Mouse (Mus musculus): Measurements from ENCODE around the gene Prelid3b. TPM values are rescaled to one million over a fixed set of nuclear protein-coding genes. Genes with fewer than 3 reads are reported as not detected.

Gene Prelid3b
- polyA plus RNA-seq, 1 experiment from 2014 or later = 127 TPM

GRCm38 (mm10) chr2:174492858-174493257 is 20.0 kb upstream of the Prelid3b start:
- H3K9ac ChIP-seq = no peak overlapping the region
- ATAC-seq = no peak
- H3K4me2 ChIP-seq (replicated peaks) = no peak overlapping the region
- no peak overlapping the region for H3K4me3 ChIP-seq (replicated peaks)
- no peak overlapping the region for H3K27ac ChIP-seq
- H3K27me3 ChIP-seq (replicated peaks) = no peaks in the 10 kb centered on the region
- no peaks in the 10 kb centered on the region for H3K36me3 ChIP-seq
- WGBS = 75% methylated on average over 2 of the region's 2 CpGs
- H3K9me3 ChIP-seq = no peaks in the 10 kb centered on the region
- no peaks in the 10 kb centered on the region for H3K4me1 ChIP-seq (replicated peaks)

GRCm38 (mm10) chr2:174487005-174487404 is 14.1 kb upstream of the Prelid3b start:
- no peak overlapping the region for H3K4me2 ChIP-seq (replicated peaks)
- H3K27me3 ChIP-seq (replicated peaks) = no peaks in the 10 kb centered on the region
- H3K9me3 ChIP-seq = no peaks in the 10 kb centered on the region
- no peaks in the 10 kb centered on the region for H3K36me3 ChIP-seq
- WGBS = 62% methylated on average over 5 of the region's 5 CpGs
- no peak overlapping the region for H3K9ac ChIP-seq
- no peaks in the 10 kb centered on the region for H3K4me1 ChIP-seq (replicated peaks)
- H3K4me3 ChIP-seq (replicated peaks) = no peak overlapping the region
- H3K27ac ChIP-seq = no peak overlapping the region
- no peak for ATAC-seq

- no peak overlapping the region for H3K27ac ChIP-seq
- no peaks in the 10 kb centered on the region for H3K27me3 ChIP-seq (replicated peaks)
- no peak overlapping the region for H3K9ac ChIP-seq
- peak; percentile 10; the same call in 1 of the 2 replicates for ATAC-seq
- H3K4me2 ChIP-seq (replicated peaks) = no peak overlapping the region
- no peaks in the 10 kb centered on the region for H3K36me3 ChIP-seq
- H3K4me1 ChIP-seq (replicated peaks) = 0 out of 2 replicates have a peak, but pooled peaks cover 4% of the 10 kb centered on the region
- H3K4me3 ChIP-seq (replicated peaks) = no peak overlapping the region
- H3K9me3 ChIP-seq = no peaks in the 10 kb centered on the region
- WGBS = 77% methylated on average over 5 of the region's 5 CpGs
Observed at GRCm38 (mm10) chr2:174478746-174479145, 5.9 kb upstream of the Prelid3b start.

- ATAC-seq = peak; percentile 61
- Histone ChIP-seq H3K27me3 (replicated peaks) (no peaks in the 10 kb centered on the region), H3K9ac (no peak overlapping the region), H3K36me3 (no peaks in the 10 kb centered on the region), H3K4me2 (replicated peaks) (peak overlapping the region; percentile 9; the same call in 1 of the 2 replicates), H3K4me3 (replicated peaks) (no peak overlapping the region), H3K27ac (peak overlapping the region; percentile 81), H3K4me1 (replicated peaks) (0 out of 2 replicates have a peak, but pooled peaks cover 11% of the 10 kb centered on the region), H3K9me3 (no peaks in the 10 kb centered on the region)
- 46% methylated on average over 3 of the region's 3 CpGs for WGBS
Observed at GRCm38 (mm10) chr2:174477543-174478319, 4.8 kb upstream of the Prelid3b start.

- 74% methylated on average over 5 of the region's 5 CpGs for WGBS
- H3K36me3 ChIP-seq = peaks cover 6% of the 10 kb centered on the region; the same call in 1 of the 2 replicates
- no peak for ATAC-seq
Observed at GRCm38 (mm10) chr2:174473550-174473927, 658 bp upstream of the Prelid3b start.

DNA sequence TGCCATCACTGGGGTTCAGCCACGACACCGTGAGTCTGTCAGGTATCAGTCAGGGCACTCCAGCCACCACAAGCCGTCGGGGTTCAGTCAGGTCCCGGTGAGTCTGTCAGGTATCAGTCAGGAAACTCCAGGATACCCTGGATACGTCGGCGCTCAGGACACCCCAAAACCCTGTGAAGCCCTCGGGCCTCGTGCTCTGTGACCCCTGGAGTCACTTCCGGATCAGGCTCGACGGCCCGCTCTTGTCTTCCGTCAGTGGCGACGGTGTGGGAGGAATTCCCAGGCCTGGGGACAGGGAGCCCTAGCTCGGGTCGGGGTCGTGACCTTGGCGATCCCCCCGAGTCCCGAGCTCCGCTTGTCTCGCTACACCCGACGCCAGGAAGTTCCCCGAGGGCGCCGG is 474 bp downstream of the Prelid3b start:
- Histone ChIP-seq H3K4me2 (replicated peaks) (peak overlapping the region; percentile 83), H3K4me3 (replicated peaks) (peak overlapping the region; percentile 83), H3K36me3 (peaks cover 7% of the 10 kb centered on the region; the same call in 1 of the 2 replicates), H3K27me3 (replicated peaks) (no peaks in the 10 kb centered on the region), H3K4me1 (replicated peaks) (0 out of 2 replicates have a peak, but pooled peaks cover 28% of the 10 kb centered on the region), H3K9ac (peak overlapping the region; percentile 71), H3K9me3 (no peaks in the 10 kb centered on the region), H3K27ac (peak overlapping the region; percentile 73)
- 7% methylated on average over 30 of the region's 30 CpGs for WGBS
- ATAC-seq = peak; percentile 39

More at GRCm38 (mm10) chr2:174473550-174473927, 658 bp upstream of the Prelid3b start:
- Histone ChIP-seq H3K4me1 (replicated peaks) (0 out of 2 replicates have a peak, but pooled peaks cover 28% of the 10 kb centered on the region), H3K9ac (peak overlapping the region; percentile 47; the same call in 1 of the 2 replicates), H3K27ac (peak overlapping the region; percentile 76), H3K4me3 (replicated peaks) (peak overlapping the region; percentile 83), H3K27me3 (replicated peaks) (no peaks in the 10 kb centered on the region), H3K9me3 (no peaks in the 10 kb centered on the region), H3K4me2 (replicated peaks) (peak overlapping the region; percentile 83)

- H3K9me3 ChIP-seq = no peaks in the 10 kb centered on the region
- no peak for ATAC-seq
- H3K4me2 ChIP-seq (replicated peaks) = peak overlapping the region; percentile 83
- no peak overlapping the region for H3K9ac ChIP-seq
- 90% methylated on average over 7 of the region's 7 CpGs for WGBS
- H3K27me3 ChIP-seq (replicated peaks) = no peaks in the 10 kb centered on the region
- H3K4me1 ChIP-seq (replicated peaks) = 0 out of 2 replicates have a peak, but pooled peaks cover 25% of the 10 kb centered on the region
- no peak overlapping the region for H3K27ac ChIP-seq
- H3K4me3 ChIP-seq (replicated peaks) = no peak overlapping the region
- H3K36me3 ChIP-seq = peaks cover 12% of the 10 kb centered on the region; the same call in 1 of the 2 replicates
Observed at GRCm38 (mm10) chr2:174470786-174471405, 2.0 kb downstream of the Prelid3b start.

GRCm38 (mm10) chr2:174470333-174470732 is 2.5 kb downstream of the Prelid3b start:
- Histone ChIP-seq H3K27ac (no peak overlapping the region), H3K4me3 (replicated peaks) (no peak overlapping the region), H3K4me1 (replicated peaks) (0 out of 2 replicates have a peak, but pooled peaks cover 25% of the 10 kb centered on the region), H3K4me2 (replicated peaks) (no peak overlapping the region), H3K9ac (no peak overlapping the region), H3K27me3 (replicated peaks) (no peaks in the 10 kb centered on the region), H3K9me3 (no peaks in the 10 kb centered on the region), H3K36me3 (peaks cover 12% of the 10 kb centered on the region; the same call in 1 of the 2 replicates)
- no peak for ATAC-seq
- 68% methylated on average over 4 of the region's 4 CpGs for WGBS

DNA sequence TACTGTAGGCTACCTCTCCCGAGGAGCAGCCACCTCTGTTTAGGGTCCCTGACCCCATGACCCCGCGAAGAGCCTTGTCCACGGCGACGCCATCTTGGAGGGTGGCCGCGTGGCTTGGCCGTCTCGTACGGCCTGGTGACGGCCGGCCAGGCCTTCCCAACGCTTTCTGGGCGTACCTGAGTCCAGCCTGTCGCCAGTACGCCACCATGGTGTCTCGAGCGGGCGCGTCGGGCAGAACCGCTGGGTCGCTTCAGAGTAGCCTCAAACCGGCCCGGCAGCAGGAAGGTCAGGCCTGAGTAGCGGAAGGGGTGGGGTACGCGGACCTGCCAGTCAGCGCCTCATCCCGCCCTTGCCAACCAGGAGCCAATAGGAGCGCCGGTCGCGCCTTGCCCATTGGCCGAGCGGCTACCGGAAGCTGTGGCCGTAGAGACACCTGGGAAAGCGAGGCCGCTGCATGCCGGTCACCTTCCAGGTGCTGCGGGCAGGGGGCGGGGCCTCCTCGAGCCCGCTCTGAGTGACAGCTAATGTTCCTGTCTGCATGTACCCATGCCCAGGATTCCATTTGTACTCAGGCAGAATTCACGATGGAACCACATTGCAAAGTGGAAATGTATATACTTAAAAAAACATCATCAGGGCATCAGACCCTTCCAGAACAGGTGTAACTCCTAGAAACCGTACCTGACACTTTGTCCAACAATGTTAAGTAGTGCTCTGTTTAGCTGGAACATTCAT is 8.9 kb downstream of the Prelid3b start, which contains the start of gene Atp5e:
Atp5e (minus strand) TSS at position 317 of the 735 bp plus-strand sequence.
- H3K9me3 ChIP-seq = no peaks in the 10 kb centered on the region
- H3K4me1 ChIP-seq (replicated peaks) = 0 out of 2 replicates have a peak, but pooled peaks cover 5% of the 10 kb centered on the region
- ATAC-seq = peak; percentile 100
- peak within 1 kb of the TSS; percentile 84 for H3K9ac ChIP-seq
- H3K27ac ChIP-seq = peak within 1 kb of the TSS; percentile 73
- H3K4me2 ChIP-seq (replicated peaks) = peak within 1 kb of the TSS; percentile 89
- H3K36me3 ChIP-seq = peaks cover 21% of the 10 kb centered on the region
- no peaks in the 10 kb centered on the region for H3K27me3 ChIP-seq (replicated peaks)
- WGBS = 2% methylated on average over 48 of the region's 48 CpGs
- peak within 1 kb of the TSS; percentile 76 for H3K4me3 ChIP-seq (replicated peaks)

DNA sequence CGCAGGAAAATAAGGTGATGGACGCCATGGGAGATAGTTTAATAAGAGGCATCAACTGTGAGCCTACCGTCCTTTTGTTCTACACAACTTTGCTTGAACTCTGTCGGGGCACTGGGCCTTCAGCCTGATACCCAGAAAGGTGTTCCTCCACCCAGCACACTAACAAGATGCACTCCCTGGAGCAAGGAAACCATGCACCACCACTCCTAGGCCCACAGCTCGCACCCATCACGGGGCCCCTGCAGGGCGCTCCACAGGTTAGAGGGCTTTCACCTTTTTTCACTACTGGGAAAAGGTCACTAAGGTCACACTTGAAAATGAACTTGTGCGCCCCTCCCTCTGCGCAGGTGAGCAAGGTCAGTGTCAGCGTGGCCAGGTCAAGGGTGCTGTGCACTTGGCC is 9.5 kb downstream of the Prelid3b start:
- Histone ChIP-seq H3K27me3 (replicated peaks) (no peaks in the 10 kb centered on the region), H3K4me2 (replicated peaks) (peak overlapping the region; percentile 89), H3K9me3 (no peaks in the 10 kb centered on the region), H3K4me3 (replicated peaks) (peak overlapping the region; percentile 76), H3K27ac (no peak overlapping the region), H3K4me1 (replicated peaks) (0 out of 2 replicates have a peak, but pooled peaks cover 5% of the 10 kb centered on the region), H3K36me3 (peaks cover 16% of the 10 kb centered on the region), H3K9ac (peak overlapping the region; percentile 84)
- 34% methylated on average over 10 of the region's 10 CpGs for WGBS
- ATAC-seq = peak; percentile 31

DNA sequence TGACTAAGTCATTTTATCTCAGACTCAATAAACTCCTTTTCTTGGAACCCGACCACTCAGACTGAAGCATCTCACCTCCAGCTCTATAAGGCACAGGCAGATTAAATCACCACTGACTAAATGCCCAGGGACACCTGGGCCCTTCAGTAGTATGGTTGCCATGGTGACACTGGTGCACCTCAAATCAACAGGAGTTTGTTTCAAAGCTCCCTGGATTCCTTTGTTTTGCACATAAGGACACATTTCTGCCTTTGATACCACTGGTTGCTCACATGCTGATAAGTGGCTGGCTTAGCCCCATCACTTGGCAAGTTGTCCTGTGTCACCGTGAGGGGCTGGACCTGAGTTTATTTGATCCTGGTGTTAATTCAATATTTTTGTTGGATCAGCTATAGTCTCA is 13.5 kb downstream of the Prelid3b start:
- WGBS = 59% methylated on average over 2 of the region's 2 CpGs
- no peak for ATAC-seq
- no peak overlapping the region for H3K4me2 ChIP-seq (replicated peaks)

DNA sequence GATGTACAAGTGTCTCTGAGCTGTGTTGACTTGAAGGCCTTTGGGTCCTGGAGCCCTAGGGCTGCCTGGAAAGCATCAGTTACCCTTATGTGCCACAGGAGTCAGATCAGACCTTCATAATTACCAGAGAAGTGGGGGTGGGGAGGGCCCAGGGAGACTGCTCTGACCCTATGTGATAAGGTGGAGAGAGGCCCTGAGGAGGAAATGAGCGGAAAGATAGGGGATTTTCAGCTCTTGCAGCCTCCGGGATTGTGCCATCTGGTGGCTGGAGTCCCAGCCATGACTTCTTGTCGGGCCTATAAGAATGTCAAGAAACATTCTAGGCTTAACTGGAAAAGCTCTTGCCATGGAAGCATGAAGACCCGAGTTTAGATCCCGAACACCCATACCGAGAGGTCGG is 19.2 kb downstream of the Prelid3b start:
- H3K4me2 ChIP-seq (replicated peaks) = no peak overlapping the region
- WGBS = 66% methylated on average over 7 of the region's 7 CpGs
- no peaks in the 10 kb centered on the region for H3K27me3 ChIP-seq (replicated peaks)

More for the DNA sequence above, 13.5 kb downstream of the Prelid3b start:
- H3K36me3 ChIP-seq = peaks cover 10% of the 10 kb centered on the region
- no peak overlapping the region for H3K4me3 ChIP-seq (replicated peaks)
- no peaks in the 10 kb centered on the region for H3K27me3 ChIP-seq (replicated peaks)
- H3K4me1 ChIP-seq (replicated peaks) = 0 out of 2 replicates have a peak, but pooled peaks cover 5% of the 10 kb centered on the region
- no peaks in the 10 kb centered on the region for H3K9me3 ChIP-seq
- H3K27ac ChIP-seq = no peak overlapping the region
- no peak overlapping the region for H3K9ac ChIP-seq

More for the DNA sequence above, 19.2 kb downstream of the Prelid3b start:
- H3K4me3 ChIP-seq (replicated peaks) = no peak overlapping the region
- H3K9ac ChIP-seq = no peak overlapping the region
- H3K27ac ChIP-seq = no peak overlapping the region
- H3K36me3 ChIP-seq = no peaks in the 10 kb centered on the region
- no peaks in the 10 kb centered on the region for H3K4me1 ChIP-seq (replicated peaks)
- H3K9me3 ChIP-seq = no peaks in the 10 kb centered on the region
- peak; percentile 80 for ATAC-seq

All from intestine, embryonic 15.5 days (tissue).